Mouse (Mus musculus): Measurements from ENCODE around the gene Ripk1. TPM values are rescaled to one million over a fixed set of nuclear protein-coding genes. Genes with fewer than 3 reads are reported as not detected.
A peak's percentile ranks its signal among the peaks of the same experiment; 100 is the strongest.

Ripk1 gene
- polyA plus RNA-seq, 1 experiment from 2014 or later: 20.3 TPM

- 0 out of 2 replicates have a peak, but pooled peaks have one; percentile 8 for ATAC-seq (ENCODE audit: low read depth)
- Histone ChIP-seq H3K27ac (ENCODE audit: low read length) (no peak overlapping the region), H3K9me3 (ENCODE audit: control insufficient read depth, low read length) (no peaks in the 10 kb centered on the region), H3K27me3 (ENCODE audit: control insufficient read depth, insufficient read depth, low read depth, low read length) (no peaks in the 10 kb centered on the region), H3K4me3 (ENCODE audit: low read length) (peak overlapping the region; percentile 75), H3K4me2 (ENCODE audit: low read depth, low read length) (peak overlapping the region; percentile 74), H3K9ac (ENCODE audit: low read length) (peak overlapping the region; percentile 85), H3K4me1 (replicated peaks; ENCODE audit: control insufficient read depth, insufficient read depth, low read length) (peaks cover 14% of the 10 kb centered on the region), H3K36me3 (ENCODE audit: control insufficient read depth, insufficient read depth, low read length) (peaks cover under 1% of the 10 kb centered on the region)
- 32% methylated on average over 16 of the region's 16 CpGs for WGBS
Observed at GRCm38 (mm10) chr13:34078500-34079280, 76.5 kb downstream of the Ripk1 start.

DNA sequence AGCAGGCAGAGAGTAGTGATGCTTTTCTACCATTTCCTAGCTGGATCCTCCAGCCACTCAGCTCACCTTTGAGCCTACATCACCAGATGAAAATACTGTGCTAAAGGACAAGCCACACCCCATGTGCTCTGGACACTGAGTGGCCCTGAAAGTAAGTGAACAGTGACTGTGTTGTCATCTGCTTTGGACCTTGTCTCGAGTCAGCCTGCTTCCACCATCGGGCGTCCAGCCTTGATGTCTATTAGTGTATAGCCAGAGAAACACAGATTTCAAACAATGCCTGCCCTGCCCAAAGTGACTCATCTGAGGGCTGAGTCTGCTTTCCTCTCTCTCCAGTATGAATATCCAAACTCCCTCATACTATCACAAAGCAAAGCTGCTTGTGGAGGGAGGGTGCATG lies 77.6 kb downstream of the Ripk1 start:
- no peak overlapping the region for H3K9ac ChIP-seq (ENCODE audit: low read length)
- H3K9me3 ChIP-seq (ENCODE audit: control insufficient read depth, low read length): no peaks in the 10 kb centered on the region
- H3K27ac ChIP-seq (ENCODE audit: low read length): no peak overlapping the region
- ATAC-seq (ENCODE audit: low read depth): no peak
- H3K4me1 ChIP-seq (replicated peaks; ENCODE audit: control insufficient read depth, insufficient read depth, low read length): peaks cover 20% of the 10 kb centered on the region
- H3K4me3 ChIP-seq (ENCODE audit: low read length): no peak overlapping the region
- 70% methylated on average over 3 of the region's 3 CpGs for WGBS
- H3K27me3 ChIP-seq (ENCODE audit: control insufficient read depth, insufficient read depth, low read depth, low read length): no peaks in the 10 kb centered on the region
- no peak overlapping the region for H3K4me2 ChIP-seq (ENCODE audit: low read depth, low read length)
- H3K36me3 ChIP-seq (ENCODE audit: control insufficient read depth, insufficient read depth, low read length): no peaks in the 10 kb centered on the region; the same call in none of the 2 replicates

GRCm38 (mm10) chr13:34081926-34082325 lies 79.8 kb downstream of the Ripk1 start:
- Histone ChIP-seq H3K9ac (ENCODE audit: low read length) (no peak overlapping the region), H3K9me3 (ENCODE audit: control insufficient read depth, low read length) (no peaks in the 10 kb centered on the region), H3K27ac (ENCODE audit: low read length) (no peak overlapping the region), H3K36me3 (ENCODE audit: control insufficient read depth, insufficient read depth, low read length) (no peaks in the 10 kb centered on the region), H3K4me2 (ENCODE audit: low read depth, low read length) (no peak overlapping the region), H3K4me1 (replicated peaks; ENCODE audit: control insufficient read depth, insufficient read depth, low read length) (peaks cover 15% of the 10 kb centered on the region), H3K27me3 (ENCODE audit: control insufficient read depth, insufficient read depth, low read depth, low read length) (no peaks in the 10 kb centered on the region), H3K4me3 (ENCODE audit: low read length) (no peak overlapping the region)
- no peak for ATAC-seq (ENCODE audit: low read depth)
- WGBS: 72% methylated on average over 4 of the region's 4 CpGs

GRCm38 (mm10) chr13:34084026-34084750 lies 82.0 kb downstream of the Ripk1 start:
- Histone ChIP-seq H3K4me1 (replicated peaks; ENCODE audit: control insufficient read depth, insufficient read depth, low read length) (peaks cover 9% of the 10 kb centered on the region), H3K4me3 (ENCODE audit: low read length) (no peak overlapping the region), H3K4me2 (ENCODE audit: low read depth, low read length) (no peak overlapping the region), H3K27ac (ENCODE audit: low read length) (peak overlapping the region; percentile 64), H3K27me3 (ENCODE audit: control insufficient read depth, insufficient read depth, low read depth, low read length) (no peaks in the 10 kb centered on the region), H3K9ac (ENCODE audit: low read length) (no peak overlapping the region), H3K9me3 (ENCODE audit: control insufficient read depth, low read length) (no peaks in the 10 kb centered on the region), H3K36me3 (ENCODE audit: control insufficient read depth, insufficient read depth, low read length) (no peaks in the 10 kb centered on the region)
- WGBS: 36% methylated on average over 9 of the region's 9 CpGs
- ATAC-seq (ENCODE audit: low read depth): no peak

Other genes with a start within 250 kb of the Ripk1 start
- gene Serpinb6e, start 159.0 kb upstream of the Ripk1 start, polyA plus RNA-seq (2015; fragmentation: Nextera tagmentation; extraction: Ambion mirVana): not detected in 2 replicates
- gene Serpinb6c, start 96.7 kb upstream of the Ripk1 start, polyA plus RNA-seq (2015; fragmentation: Nextera tagmentation; extraction: Ambion mirVana): not detected in 2 replicates
- gene Nqo2, start 37.7 kb upstream of the Ripk1 start, polyA plus RNA-seq (2015; fragmentation: Nextera tagmentation; extraction: Ambion mirVana): 30.8 and 33.8 TPM in 2 replicates
- gene Serpinb6a, start 431 bp downstream of the Ripk1 start, polyA plus RNA-seq (2015; fragmentation: Nextera tagmentation; extraction: Ambion mirVana): 56.2 and 73.2 TPM in 2 replicates
- 70.6 and 80.8 TPM in 2 replicates for gene Bphl, start 35.2 kb downstream of the Ripk1 start, polyA plus RNA-seq (2015; fragmentation: Nextera tagmentation; extraction: Ambion mirVana)
- 185 and 193 TPM in 2 replicates for gene Tubb2a, start 75.6 kb downstream of the Ripk1 start, polyA plus RNA-seq (2015; fragmentation: Nextera tagmentation; extraction: Ambion mirVana)
- 18.9 and 19.4 TPM in 2 replicates for gene Tubb2b, start 128.1 kb downstream of the Ripk1 start, polyA plus RNA-seq (2015; fragmentation: Nextera tagmentation; extraction: Ambion mirVana)
- gene Psmg4, start 160.6 kb downstream of the Ripk1 start, polyA plus RNA-seq (2015; fragmentation: Nextera tagmentation; extraction: Ambion mirVana): 64.5 and 67.3 TPM in 2 replicates

Measured in lung, embryonic 16.5 days (tissue).